Mouse (Mus musculus): Measurements from ENCODE around the gene Smg1.

DNA sequence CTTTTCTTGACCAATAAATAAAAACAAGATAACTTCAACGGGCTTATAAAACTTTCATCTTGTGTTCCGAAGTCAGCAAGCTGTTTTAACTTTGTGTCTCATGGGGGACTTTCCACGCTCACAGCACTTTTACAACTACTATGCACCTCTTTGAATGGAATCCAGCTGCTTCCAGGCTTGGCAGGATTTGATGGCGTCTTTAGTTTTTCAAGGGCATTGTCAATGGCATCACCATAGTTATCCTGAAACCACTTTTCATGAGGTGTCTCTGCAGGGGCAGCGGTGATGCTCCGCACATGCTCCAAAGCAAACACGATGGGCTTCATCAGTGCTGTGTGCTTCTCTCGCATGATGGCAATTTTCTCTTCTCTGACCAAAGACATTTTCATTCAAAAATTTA lies 80.5 kb downstream of the Smg1 start:
- TF ChIP-seq CTCF (IDR thresholded peaks at IDR 0.05; ENCODE audit: borderline replicate concordance, insufficient read depth, low read depth, low read length) (no peak), POLR2A (IDR thresholded peaks at IDR 0.05; ENCODE audit: borderline replicate concordance, insufficient read depth, low read length) (no peak)

All from cerebellum, adult 2 months (tissue).